Mouse (Mus musculus) forebrain, embryonic 15.5 days (tissue): ENCODE measurements at regions not wholly inside any gene's neighbourhood (a gene's known extent, or its start where the extent isn't known, plus 50 kb on each side); places are given as distances from the start of the nearest gene placed in this dataset.

ENCODE experiments used
- ATAC-seq: fragments of 200-750 bp; cut with Nextera tagmentation; replicated peaks from 2 replicates; pipeline ENCODE4 v1.8.0; 2017; ENCODE audit warnings: mild to moderate bottlenecking, moderate TSS enrichment, moderate library complexity
- H3K27ac ChIP-seq: fragments of 300-500 bp; sonication (generic); replicated peaks from 2 replicates; pipeline ENCODE4 v1.5.1; 2015; ENCODE audit warnings: mild to moderate bottlenecking, inconsistent platforms
- H3K27me3 ChIP-seq: fragments of 300-500 bp; sonication (generic); 2 replicates; pipeline ENCODE4 v1.6.1; 2015; ENCODE audit warnings: inconsistent platforms
- H3K36me3 ChIP-seq: fragments of 300-500 bp; sonication (generic); 2 replicates; pipeline ENCODE4 v1.6.1; 2015; ENCODE audit warnings: mild to moderate bottlenecking, inconsistent platforms
- H3K4me1 ChIP-seq: fragments of 300-500 bp; sonication (generic); 2 replicates; pipeline ENCODE4 v1.6.1; 2015; ENCODE audit warnings: inconsistent platforms
- H3K4me2 ChIP-seq: fragments of 300-500 bp; sonication (generic); replicated peaks from 2 replicates; pipeline ENCODE4 v1.6.1; 2015; ENCODE audit warnings: mild to moderate bottlenecking, inconsistent platforms
- H3K4me3 ChIP-seq: fragments of 300-500 bp; sonication (generic); 2 replicates; pipeline ENCODE4 v1.5.1; 2015; ENCODE audit warnings: mild to moderate bottlenecking, inconsistent platforms
- H3K9ac ChIP-seq: fragments of 300-500 bp; sonication (generic); replicated peaks from 2 replicates; pipeline ENCODE4 v1.6.1; 2015; ENCODE audit warnings: mild to moderate bottlenecking, inconsistent platforms
- H3K9me3 ChIP-seq: fragments of 300-500 bp; sonication (generic); 2 replicates; pipeline ENCODE4 v1.6.1; 2016; ENCODE audit warnings: inconsistent platforms
- WGBS: fragments of 180-500 bp; shearing (Covaris S2); methylation state at CpG from one replicate; pipeline ENCODE4 v1.1.7; 2015; ENCODE audit warnings: mixed read lengths; 5-methylcytosine and 5-hydroxymethylcytosine counted together

- ATAC-seq = no peak
- H3K4me1 ChIP-seq = peaks cover 4% of the 10 kb centered on the region; the same call in 1 of the 2 replicates
- H3K36me3 ChIP-seq = no peaks in the 10 kb centered on the region
- no peaks in the 10 kb centered on the region for H3K27me3 ChIP-seq
- no peak overlapping the region for H3K4me2 ChIP-seq
- no peaks in the 10 kb centered on the region for H3K9me3 ChIP-seq
- no peak overlapping the region for H3K27ac ChIP-seq
- 55% methylated on average over 10 of the region's 10 CpGs for WGBS
- no peak overlapping the region for H3K4me3 ChIP-seq
- H3K9ac ChIP-seq = no peak overlapping the region
These were observed 904.6 kb downstream of the Slc4a3 start for GRCm38 (mm10) chr1:76450539-76451214.

GRCm38 (mm10) chr1:76453160-76453710 is 907.2 kb downstream of the Slc4a3 start:
- Histone ChIP-seq H3K27me3 (no peaks in the 10 kb centered on the region), H3K4me2 (no peak overlapping the region), H3K9me3 (no peaks in the 10 kb centered on the region), H3K36me3 (no peaks in the 10 kb centered on the region), H3K4me1 (peaks cover 4% of the 10 kb centered on the region; the same call in 1 of the 2 replicates), H3K9ac (no peak overlapping the region), H3K27ac (no peak overlapping the region), H3K4me3 (no peak overlapping the region)
- no peak for ATAC-seq
- WGBS = 71% methylated on average over 7 of the region's 7 CpGs

GRCm38 (mm10) chr1:76466562-76466961 is 920.5 kb downstream of the Slc4a3 start:
- no peak overlapping the region for H3K27ac ChIP-seq
- no peaks in the 10 kb centered on the region for H3K27me3 ChIP-seq
- H3K9me3 ChIP-seq = no peaks in the 10 kb centered on the region
- no peaks in the 10 kb centered on the region for H3K4me1 ChIP-seq
- no peak overlapping the region for H3K4me3 ChIP-seq
- ATAC-seq = no peak
- no peak overlapping the region for H3K9ac ChIP-seq
- 73% methylated on average over 2 of the region's 2 CpGs for WGBS
- no peak overlapping the region for H3K4me2 ChIP-seq
- H3K36me3 ChIP-seq = no peaks in the 10 kb centered on the region

GRCm38 (mm10) chr1:76484193-76484592 is 938.1 kb downstream of the Slc4a3 start:
- Histone ChIP-seq H3K36me3 (no peaks in the 10 kb centered on the region), H3K9me3 (no peaks in the 10 kb centered on the region), H3K4me2 (no peak overlapping the region), H3K4me1 (peaks cover 6% of the 10 kb centered on the region), H3K9ac (no peak overlapping the region), H3K4me3 (no peak overlapping the region), H3K27me3 (no peaks in the 10 kb centered on the region), H3K27ac (no peak overlapping the region)
- WGBS = 79% methylated on average over 4 of the region's 4 CpGs
- no peak for ATAC-seq

GRCm38 (mm10) chr1:76487481-76487880 is 941.4 kb downstream of the Slc4a3 start:
- Histone ChIP-seq H3K36me3 (no peaks in the 10 kb centered on the region), H3K4me3 (no peak overlapping the region), H3K4me1 (peaks cover 31% of the 10 kb centered on the region), H3K9ac (no peak overlapping the region), H3K27me3 (no peaks in the 10 kb centered on the region), H3K9me3 (no peaks in the 10 kb centered on the region), H3K4me2 (no peak overlapping the region), H3K27ac (no peak overlapping the region)
- ATAC-seq = no peak
- 84% methylated on average over 4 of the region's 4 CpGs for WGBS

- no peaks in the 10 kb centered on the region for H3K9me3 ChIP-seq
- no peak overlapping the region for H3K9ac ChIP-seq
- WGBS = 6% methylated on average over 12 of the region's 12 CpGs
- H3K4me2 ChIP-seq = peak overlapping the region; percentile 30
- peak overlapping the region; percentile 86 for H3K27ac ChIP-seq
- H3K4me1 ChIP-seq = peaks cover 31% of the 10 kb centered on the region
- H3K36me3 ChIP-seq = no peaks in the 10 kb centered on the region
- no peak overlapping the region for H3K4me3 ChIP-seq
- H3K27me3 ChIP-seq = no peaks in the 10 kb centered on the region
- ATAC-seq = peak; percentile 73
These were observed 943.8 kb downstream of the Slc4a3 start for GRCm38 (mm10) chr1:76489681-76490492.

GRCm38 (mm10) chr1:76490719-76491118 is 944.7 kb downstream of the Slc4a3 start:
- H3K9me3 ChIP-seq = no peaks in the 10 kb centered on the region
- 5% methylated on average over 7 of the region's 7 CpGs for WGBS
- no peaks in the 10 kb centered on the region for H3K36me3 ChIP-seq
- H3K4me3 ChIP-seq = no peak overlapping the region; the same call in 1 of the 2 replicates
- H3K27ac ChIP-seq = peak overlapping the region; percentile 86
- peaks cover 31% of the 10 kb centered on the region for H3K4me1 ChIP-seq
- H3K27me3 ChIP-seq = no peaks in the 10 kb centered on the region
- H3K9ac ChIP-seq = no peak overlapping the region
- ATAC-seq = peak; percentile 87
- H3K4me2 ChIP-seq = peak overlapping the region; percentile 30

- ATAC-seq = peak; percentile 68
- Histone ChIP-seq H3K4me2 (peak overlapping the region; percentile 30), H3K4me1 (peaks cover 31% of the 10 kb centered on the region), H3K9ac (0 out of 2 replicates have a peak overlapping the region, but pooled peaks have one; percentile 35), H3K36me3 (no peaks in the 10 kb centered on the region), H3K9me3 (no peaks in the 10 kb centered on the region), H3K4me3 (no peak overlapping the region; the same call in 1 of the 2 replicates), H3K27ac (peak overlapping the region; percentile 86), H3K27me3 (no peaks in the 10 kb centered on the region)
- 4% methylated on average over 4 of the region's 4 CpGs for WGBS
These were observed 945.1 kb downstream of the Slc4a3 start for GRCm38 (mm10) chr1:76491187-76491586.

- no peak overlapping the region for H3K27ac ChIP-seq
- H3K36me3 ChIP-seq = no peaks in the 10 kb centered on the region
- no peak overlapping the region for H3K4me3 ChIP-seq
- no peak overlapping the region for H3K4me2 ChIP-seq
- no peak overlapping the region for H3K9ac ChIP-seq
- ATAC-seq = no peak
- no peaks in the 10 kb centered on the region for H3K9me3 ChIP-seq
- H3K4me1 ChIP-seq = no peaks in the 10 kb centered on the region
- no peaks in the 10 kb centered on the region for H3K27me3 ChIP-seq
These were observed 959.1 kb downstream of the Slc4a3 start for GRCm38 (mm10) chr1:76505150-76505549.

GRCm38 (mm10) chr1:76508821-76509220 is 962.8 kb downstream of the Slc4a3 start:
- Histone ChIP-seq H3K27me3 (no peaks in the 10 kb centered on the region), H3K36me3 (no peaks in the 10 kb centered on the region), H3K4me1 (no peaks in the 10 kb centered on the region), H3K4me2 (no peak overlapping the region), H3K9ac (no peak overlapping the region), H3K27ac (no peak overlapping the region), H3K9me3 (no peaks in the 10 kb centered on the region), H3K4me3 (no peak overlapping the region)
- ATAC-seq = no peak
- WGBS = 92% methylated on average over 1 of the region's 1 CpGs

GRCm38 (mm10) chr1:76509486-76509885 is 963.4 kb downstream of the Slc4a3 start:
- WGBS = 95% methylated on average over 3 of the region's 3 CpGs
- Histone ChIP-seq H3K9me3 (no peaks in the 10 kb centered on the region), H3K4me1 (no peaks in the 10 kb centered on the region), H3K27me3 (no peaks in the 10 kb centered on the region), H3K4me2 (no peak overlapping the region), H3K27ac (no peak overlapping the region), H3K36me3 (no peaks in the 10 kb centered on the region), H3K9ac (no peak overlapping the region), H3K4me3 (no peak overlapping the region)
- ATAC-seq = no peak

GRCm38 (mm10) chr1:76512156-76512555 is 966.1 kb downstream of the Slc4a3 start:
- Histone ChIP-seq H3K4me2 (no peak overlapping the region), H3K4me3 (no peak overlapping the region), H3K36me3 (no peaks in the 10 kb centered on the region), H3K4me1 (no peaks in the 10 kb centered on the region), H3K9me3 (no peaks in the 10 kb centered on the region), H3K27ac (no peak overlapping the region), H3K9ac (no peak overlapping the region), H3K27me3 (no peaks in the 10 kb centered on the region)
- no peak for ATAC-seq
- 67% methylated on average over 1 of the region's 1 CpGs for WGBS
